Mouse (Mus musculus): ENCODE data around the gene Nfkbil1.

Gene Nfkbil1

GRCm38 (mm10) chr17:35254241-35255098, 18.9 kb upstream of the Nfkbil1 start:
- DNase-seq, result peak; percentile 67 to 68

DNA sequence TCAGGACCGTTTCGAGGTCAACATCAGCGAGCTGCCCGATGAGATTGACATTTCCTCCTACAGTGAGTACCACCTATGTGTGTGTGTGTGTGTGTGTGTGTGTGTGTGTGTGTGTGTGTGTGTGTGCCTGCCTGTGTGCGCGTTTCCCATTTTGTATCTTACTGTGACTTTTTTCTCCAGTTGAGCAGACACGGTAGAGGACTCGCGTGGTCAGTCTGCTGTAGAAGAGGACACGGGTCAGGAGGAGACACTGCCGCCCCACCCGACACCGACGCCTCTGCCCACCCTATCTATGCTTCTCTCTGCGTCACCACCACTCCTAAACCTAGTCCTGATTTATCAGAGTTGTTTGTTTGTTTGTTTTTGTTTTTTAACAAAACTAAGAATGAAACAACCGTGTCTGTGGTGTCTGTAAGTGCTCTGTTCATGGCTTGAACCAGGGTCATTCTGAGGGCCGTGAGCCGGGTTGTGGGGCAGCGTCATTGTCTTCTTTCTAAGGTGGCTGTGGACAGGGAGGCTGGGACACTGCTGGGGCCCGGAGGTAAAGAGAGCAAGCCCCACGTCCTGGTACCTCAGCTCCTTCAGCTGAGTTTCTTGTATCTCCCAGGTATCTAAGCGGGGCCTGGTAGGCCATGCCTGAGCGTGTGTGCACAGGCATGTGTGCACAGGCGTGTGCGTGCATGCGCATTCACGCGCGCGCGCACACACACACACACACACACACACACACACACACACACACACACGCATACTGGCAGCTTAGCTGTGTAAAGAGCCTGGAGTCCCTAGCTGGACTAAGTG, 17.9 kb upstream of the Nfkbil1 start:
- no peak for DNase-seq

DNA sequence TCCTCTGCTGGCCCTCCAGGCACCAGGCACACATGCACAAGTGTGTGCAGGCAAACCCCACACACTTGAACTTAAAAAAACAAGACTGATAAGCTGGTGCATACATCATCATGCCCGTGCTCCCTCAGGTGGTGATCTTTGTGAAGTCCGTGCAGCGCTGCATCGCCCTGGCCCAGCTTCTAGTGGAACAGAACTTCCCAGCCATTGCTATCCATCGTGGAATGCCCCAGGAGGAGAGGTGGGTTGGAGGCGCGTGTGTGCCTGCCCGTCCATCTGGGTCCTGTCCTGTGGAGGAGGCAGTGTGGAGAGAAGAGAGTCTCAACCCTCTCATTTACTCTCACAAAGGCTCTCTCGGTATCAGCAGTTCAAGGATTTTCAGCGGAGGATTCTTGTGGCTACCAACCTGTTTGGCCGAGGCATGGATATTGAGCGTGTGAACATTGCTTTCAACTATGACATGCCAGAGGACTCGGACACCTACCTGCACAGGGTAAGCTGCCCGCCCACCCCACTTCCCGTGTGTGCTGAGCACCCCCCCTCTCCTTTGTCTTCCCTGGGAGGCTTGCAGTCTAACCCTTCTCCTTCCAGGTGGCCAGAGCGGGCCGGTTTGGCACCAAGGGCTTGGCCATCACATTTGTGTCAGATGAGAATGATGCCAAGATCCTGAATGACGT, 17.2 kb upstream of the Nfkbil1 start:
- DNase-seq, result no peak

GRCm38 (mm10) chr17:35251981-35252380, 16.4 kb upstream of the Nfkbil1 start:
- no peak for DNase-seq

GRCm38 (mm10) chr17:35251162-35251719, 15.6 kb upstream of the Nfkbil1 start:
- no peak for DNase-seq

DNA sequence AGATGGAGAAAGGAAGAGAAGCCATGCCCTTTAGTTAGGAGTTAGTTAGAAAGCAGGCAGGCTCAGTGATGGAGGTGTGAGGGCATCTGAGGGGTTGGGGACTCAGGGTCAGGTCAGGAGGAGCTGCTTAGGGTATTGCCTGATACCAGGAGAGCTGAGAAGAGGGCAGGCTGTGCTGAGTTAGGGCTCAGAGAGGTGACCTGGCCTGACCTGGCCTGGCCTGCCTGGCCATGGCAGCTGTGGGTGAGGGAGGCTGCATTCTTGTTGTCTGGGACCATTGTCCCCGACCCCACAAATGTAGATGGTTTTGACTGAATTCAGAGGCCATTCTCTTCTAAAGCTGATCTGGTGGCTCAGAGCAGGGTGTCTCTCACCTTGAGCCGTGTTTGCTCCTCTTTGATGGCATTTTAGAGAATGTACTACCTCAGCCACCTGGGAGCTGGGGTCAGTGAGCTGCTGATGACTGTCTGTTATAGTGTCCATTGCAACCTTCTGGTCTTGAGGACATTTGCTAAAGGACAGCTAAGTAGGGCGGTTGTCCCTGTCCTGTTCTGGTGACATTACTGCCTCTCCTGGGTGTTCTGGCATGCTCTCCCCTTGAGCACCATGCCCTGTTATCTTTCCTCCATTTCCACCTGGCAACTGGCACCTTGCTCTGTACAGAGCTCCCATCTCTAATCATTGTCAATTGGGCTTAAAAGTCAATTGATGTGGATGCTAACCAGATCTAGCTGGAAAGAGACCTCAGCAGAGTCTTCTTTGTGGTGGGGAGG, 14.9 kb upstream of the Nfkbil1 start:
- DNase-seq, result peak in 1 of 2 experiments; percentile 4

- peak in 1 of 2 experiments; percentile 4 for DNase-seq
These were observed 14.0 kb upstream of the Nfkbil1 start for GRCm38 (mm10) chr17:35249451-35250197.

DNA sequence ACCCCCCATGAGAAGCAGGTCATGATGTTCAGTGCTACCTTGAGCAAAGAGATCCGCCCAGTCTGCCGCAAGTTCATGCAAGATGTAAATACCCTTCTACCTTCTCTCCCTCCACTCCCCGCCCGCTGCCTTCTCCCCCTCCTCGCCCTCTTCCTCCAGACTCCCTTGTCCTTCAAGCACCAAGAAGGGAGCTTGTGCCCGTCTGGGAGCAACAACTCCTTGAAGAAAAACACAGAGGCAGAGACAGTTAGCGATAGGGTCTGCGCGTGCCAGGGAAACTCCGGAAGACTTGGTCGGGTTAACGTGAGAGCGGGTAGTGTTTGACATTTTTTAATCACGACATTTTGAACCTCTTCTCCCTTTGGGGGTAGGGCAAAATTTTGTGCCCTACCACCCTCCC, 13.4 kb upstream of the Nfkbil1 start:
- peak in 1 of 2 experiments; percentile 3 for DNase-seq

DNA sequence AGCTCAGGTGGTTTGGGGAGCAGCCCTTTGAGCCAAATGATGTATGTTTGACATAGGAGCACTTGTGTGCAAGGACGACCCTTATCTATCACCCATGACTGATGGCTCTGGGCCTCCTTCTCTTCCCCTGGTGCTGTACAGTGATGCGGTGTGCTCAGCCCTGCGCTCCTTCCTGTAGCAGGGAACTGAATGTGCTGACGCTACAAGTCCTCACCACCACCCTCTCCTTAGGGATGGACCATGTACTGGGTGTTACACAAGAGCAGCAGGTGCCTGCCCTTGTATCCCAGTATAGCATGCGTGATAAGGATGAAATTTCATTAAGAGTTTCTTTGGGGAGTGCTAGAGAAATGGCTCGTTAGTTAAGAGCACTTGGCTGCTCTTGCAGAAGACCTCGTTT, 11.6 kb upstream of the Nfkbil1 start:
- no peak for DNase-seq

GRCm38 (mm10) chr17:35245731-35246623, 10.4 kb upstream of the Nfkbil1 start:
- DNase-seq, result peak in 1 of 2 experiments; percentile 15

DNA sequence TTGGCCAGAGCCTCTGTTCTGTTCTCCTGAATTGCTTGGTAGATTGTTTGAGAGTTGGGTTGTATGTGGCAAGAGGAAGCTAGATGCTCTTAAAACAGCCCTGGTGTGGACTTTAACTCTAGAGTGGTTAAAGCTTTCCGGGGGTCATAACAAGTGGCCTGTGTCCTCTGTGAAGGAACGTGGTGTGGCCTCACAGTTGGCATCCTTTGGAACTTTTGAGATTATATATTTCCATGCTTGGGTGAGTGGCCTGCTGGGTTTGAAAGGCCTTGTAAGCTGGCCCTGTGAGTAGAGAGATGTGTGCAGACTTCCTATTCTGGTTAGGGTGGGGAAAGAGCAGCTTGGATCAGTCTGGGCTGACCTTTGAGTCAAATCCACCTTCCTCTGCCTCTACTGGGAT, 9.4 kb upstream of the Nfkbil1 start:
- DNase-seq, result no peak

- DNase-seq, result peak; percentile 66 to 68
These were observed 7.5 kb upstream of the Nfkbil1 start for GRCm38 (mm10) chr17:35243086-35243485.

DNA sequence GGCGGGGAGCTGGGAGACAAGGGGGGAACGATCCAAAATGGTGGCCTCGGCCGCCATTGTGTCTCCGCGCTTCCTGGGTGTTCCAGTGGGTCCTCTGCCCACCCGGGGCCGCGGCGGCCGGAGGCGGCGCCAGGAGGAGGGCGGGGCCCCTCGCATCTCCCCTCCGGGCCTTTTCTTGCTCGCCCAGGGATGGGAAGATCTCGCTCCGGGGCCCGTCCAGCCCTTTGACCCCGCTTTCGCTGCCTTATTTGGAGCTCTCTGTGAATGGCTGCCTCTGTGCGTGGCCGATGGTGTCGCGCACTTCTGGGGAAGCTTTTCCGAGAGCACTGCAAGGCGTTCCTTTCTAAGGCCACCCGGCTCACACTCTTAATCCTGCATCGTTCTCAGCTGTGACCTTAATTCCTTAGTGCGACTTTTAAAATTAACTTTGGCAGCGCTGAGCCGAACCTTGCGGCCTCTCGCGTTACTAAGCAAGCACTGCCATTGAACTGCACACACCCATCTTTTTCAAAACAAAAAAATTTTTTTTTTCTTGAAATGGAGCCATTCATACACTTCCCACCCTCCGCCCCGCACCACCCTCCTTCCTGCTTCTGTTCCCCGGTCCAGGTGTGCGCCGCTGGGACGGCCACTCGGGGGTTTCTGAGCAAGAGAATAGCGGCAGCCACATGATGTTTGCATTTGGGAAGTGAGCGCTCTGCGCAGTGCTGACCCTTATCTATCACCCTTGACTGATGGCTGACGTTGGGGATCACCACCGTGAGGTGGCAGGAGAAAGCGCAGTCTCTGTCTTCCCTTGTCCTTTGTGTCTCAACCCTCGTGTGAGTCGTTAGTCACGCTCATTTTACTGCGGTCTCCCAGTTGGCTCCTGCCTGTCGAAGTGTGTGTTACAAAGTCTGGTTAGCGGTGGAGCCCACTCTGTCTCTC, 6.7 kb upstream of the Nfkbil1 start:
- DNase-seq, result peak in 1 of 2 experiments; percentile 35

DNA sequence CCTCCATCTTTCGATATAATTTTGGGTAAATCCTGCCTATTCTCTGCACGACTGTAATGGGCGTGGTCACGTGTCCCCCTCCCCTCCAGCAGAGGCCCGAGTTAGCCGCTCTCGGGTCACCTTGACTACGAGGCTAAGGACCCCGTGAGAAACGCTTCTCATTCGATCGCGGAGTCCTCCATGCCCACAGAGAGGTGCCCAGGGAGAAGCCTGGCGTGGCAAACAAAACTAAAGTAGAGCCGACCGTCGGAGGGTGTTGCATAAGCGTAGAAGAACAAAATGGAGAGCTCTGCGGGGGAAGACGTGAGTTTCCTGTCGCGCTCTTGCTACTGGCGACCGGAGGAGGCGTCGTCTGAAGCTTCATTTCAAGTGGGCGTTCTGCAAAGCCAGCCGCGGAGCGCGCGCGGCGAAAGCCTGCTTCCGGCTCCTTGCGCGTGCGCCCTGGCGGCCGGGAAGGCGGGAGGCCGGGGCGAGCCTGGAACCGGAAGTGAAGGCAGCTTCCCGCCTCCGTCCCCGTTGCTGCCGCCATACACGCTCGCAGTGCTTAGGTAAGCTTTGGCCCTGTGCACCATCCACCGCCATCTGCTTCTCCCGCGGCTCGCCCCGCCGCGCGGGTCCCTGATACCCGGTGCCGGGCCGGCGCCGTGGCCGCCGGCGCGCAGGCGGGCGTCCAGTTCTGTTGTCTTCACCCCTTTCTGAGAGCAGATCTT, 5.9 kb upstream of the Nfkbil1 start, which contains the start of gene Ddx39b:
Gene Ddx39b, plus strand, starts transcription at position 442 of the 710 bp plus-strand sequence.
- peak; percentile 95 to 96 for DNase-seq

- DNase-seq, result no peak
These were observed 5.1 kb upstream of the Nfkbil1 start for GRCm38 (mm10) chr17:35240384-35241304.

DNA sequence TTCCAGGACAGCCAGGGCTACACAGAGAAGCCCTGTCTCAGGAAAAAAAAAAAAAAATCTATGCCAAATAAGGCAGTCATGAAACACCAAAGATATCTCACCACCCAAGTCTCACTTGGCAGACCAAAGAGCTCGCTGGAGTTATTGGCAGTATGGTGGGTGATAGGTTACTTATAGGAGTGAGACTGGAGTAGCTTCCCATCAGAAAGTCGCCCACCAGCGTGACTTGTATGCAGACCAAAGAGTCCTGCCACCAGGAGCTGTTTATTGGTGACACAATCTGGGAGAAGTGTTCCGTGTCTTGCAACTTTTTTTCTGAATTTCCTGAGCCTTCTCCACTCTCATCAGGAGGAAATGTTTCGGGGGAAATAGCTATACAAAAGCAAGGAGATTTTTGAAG, 4.1 kb upstream of the Nfkbil1 start:
- peak in 1 of 2 experiments; percentile 8 for DNase-seq

DNA sequence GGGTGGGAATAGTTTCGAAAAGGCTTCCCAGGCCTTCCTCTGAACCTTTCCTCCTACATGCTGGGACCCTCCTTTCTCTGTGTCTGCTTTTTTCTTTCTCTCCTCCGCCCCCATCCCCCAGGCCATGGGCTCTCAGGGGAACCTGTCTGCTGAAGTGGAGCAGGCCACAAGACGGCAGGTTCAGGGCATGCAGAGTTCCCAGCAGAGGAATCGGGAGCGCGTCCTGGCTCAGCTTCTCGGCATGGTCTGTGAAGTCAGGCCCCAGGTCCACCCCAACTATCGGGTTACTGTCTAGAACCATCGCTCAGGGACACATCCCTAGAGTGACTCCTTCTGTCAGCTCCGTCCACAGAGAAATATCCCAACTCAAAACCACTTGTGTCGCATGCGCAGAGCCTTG, 1.9 kb upstream of the Nfkbil1 start:
- DNase-seq, result peak in 1 of 2 experiments; percentile 11

Measured in cerebellum, postnatal 36 days (tissue).